Mouse (Mus musculus) liver, embryonic 16.5 days (tissue): ENCODE measurements at regions not wholly inside any gene's neighbourhood (a gene's known extent, or its start where the extent isn't known, plus 50 kb on each side); places are given as distances from the start of the nearest gene placed in this dataset.
"Not testable (repeated sequence)": the region's sequence is repeated elsewhere in the genome, so short reads cannot be mapped to it uniquely, and the experiment has no call there.

ENCODE experiments used
- ATAC-seq: fragments of 200-750 bp; cut with Nextera tagmentation; 2 replicates; pipeline ENCODE4 v1.8.0; 2017; ENCODE audit warnings: low read depth, mild to moderate bottlenecking, moderate number of reproducible peaks, moderate library complexity
- H3K27ac ChIP-seq: fragments of 300-500 bp; sonication (generic); 2 replicates; pipeline ENCODE4 v1.5.1; 2014; ENCODE audit warnings: mild to moderate bottlenecking, low read length
- H3K27me3 ChIP-seq: fragments of 300-500 bp; sonication (generic); 2 replicates; pipeline ENCODE4 v1.6.1; 2014; ENCODE audit warnings: low read depth, low read length, mixed read lengths; ENCODE audit not compliant: control insufficient read depth, insufficient read depth
- H3K36me3 ChIP-seq: fragments of 300-500 bp; sonication (generic); 2 replicates; pipeline ENCODE4 v1.6.1; 2014; ENCODE audit warnings: mild to moderate bottlenecking; ENCODE audit not compliant: control insufficient read depth, insufficient read depth
- H3K4me1 ChIP-seq: fragments of 300-500 bp; sonication (generic); 2 replicates; pipeline ENCODE4 v1.6.1; 2014; ENCODE audit warnings: low read depth, low read length, mixed read lengths; ENCODE audit not compliant: control insufficient read depth
- H3K4me2 ChIP-seq: fragments of 300-500 bp; sonication (generic); 2 replicates; pipeline ENCODE4 v1.6.1; 2014; ENCODE audit warnings: low read depth, low read length, mixed read lengths
- H3K4me3 ChIP-seq: fragments of 300-500 bp; sonication (generic); 2 replicates; pipeline ENCODE4 v1.5.1; 2014; ENCODE audit warnings: low read depth, mild to moderate bottlenecking, low read length
- H3K9ac ChIP-seq: fragments of 300-500 bp; sonication (generic); 2 replicates; pipeline ENCODE4 v1.6.1; 2014; ENCODE audit warnings: low read depth, low read length
- H3K9me3 ChIP-seq: fragments of 300-500 bp; sonication (generic); replicated peaks from 2 replicates; pipeline ENCODE4 v1.6.1; 2016; ENCODE audit warnings: low read length; ENCODE audit not compliant: control insufficient read depth
- WGBS: fragments of 180-500 bp; shearing (Covaris S2); extraction: QIAGEN DNeasy Blood & Tissue Kit; methylation state at CpG from one replicate; pipeline ENCODE4 v1.1.7; 2014; ENCODE audit not compliant: insufficient replicate concordance; 5-methylcytosine and 5-hydroxymethylcytosine counted together

DNA sequence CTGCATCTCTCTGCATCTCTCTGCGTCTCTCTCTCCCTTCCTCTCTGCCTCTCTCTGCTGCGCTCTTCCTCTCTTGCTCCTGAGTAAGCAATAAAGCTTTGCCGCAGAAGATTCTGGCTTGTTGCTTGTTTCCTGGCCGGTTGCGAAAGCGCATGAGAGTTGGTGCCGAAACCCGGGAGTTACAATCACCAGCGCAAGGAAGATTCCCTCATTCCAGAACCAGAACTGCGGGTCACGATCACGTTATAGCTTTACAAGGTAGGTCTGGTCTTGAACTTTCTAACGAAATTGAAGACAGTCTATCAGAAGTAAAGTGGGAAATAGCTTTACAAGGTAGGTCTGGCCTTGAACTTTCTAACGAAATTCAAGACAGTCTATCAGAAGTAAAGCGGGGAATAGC is 217.9 kb upstream of the Ptprz1 start:
- not testable (repeated sequence) for H3K27me3 ChIP-seq, H3K36me3 ChIP-seq
- WGBS, result 77% methylated on average over 14 of the region's 15 CpGs

DNA sequence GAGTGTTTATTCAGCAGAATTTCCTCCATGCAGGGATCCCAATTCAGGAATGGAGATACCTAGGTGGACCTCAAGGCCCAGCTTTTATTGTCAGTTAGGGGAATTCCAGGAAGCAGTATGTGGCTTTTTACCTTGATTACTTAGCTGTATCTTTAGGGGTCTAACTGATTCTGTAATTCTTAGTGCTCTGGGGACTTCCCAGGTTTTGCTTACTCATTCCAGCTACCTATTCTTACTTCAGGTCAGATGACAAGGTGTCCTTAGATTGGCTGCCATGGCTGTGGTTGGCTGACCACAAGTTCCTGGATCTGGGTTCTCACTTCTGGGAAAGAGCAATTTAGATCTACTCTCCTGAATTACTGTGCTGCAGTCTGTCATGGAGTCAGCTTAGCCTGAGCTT is 235.2 kb upstream of the Ptprz1 start:
- ATAC-seq, result no peak
- Histone ChIP-seq H3K27ac (no peak overlapping the region), H3K4me1 (no peaks in the 10 kb centered on the region), H3K36me3 (no peaks in the 10 kb centered on the region), H3K4me3 (no peak overlapping the region), H3K9ac (no peak overlapping the region), H3K4me2 (no peak overlapping the region), H3K27me3 (no peaks in the 10 kb centered on the region), H3K9me3 (no peaks in the 10 kb centered on the region)

More for the DNA sequence above, 217.9 kb upstream of the Ptprz1 start:
- not testable (repeated sequence) for H3K4me3 ChIP-seq, H3K9me3 ChIP-seq, H3K27ac ChIP-seq, H3K9ac ChIP-seq, H3K4me2 ChIP-seq, H3K4me1 ChIP-seq, ATAC-seq

DNA sequence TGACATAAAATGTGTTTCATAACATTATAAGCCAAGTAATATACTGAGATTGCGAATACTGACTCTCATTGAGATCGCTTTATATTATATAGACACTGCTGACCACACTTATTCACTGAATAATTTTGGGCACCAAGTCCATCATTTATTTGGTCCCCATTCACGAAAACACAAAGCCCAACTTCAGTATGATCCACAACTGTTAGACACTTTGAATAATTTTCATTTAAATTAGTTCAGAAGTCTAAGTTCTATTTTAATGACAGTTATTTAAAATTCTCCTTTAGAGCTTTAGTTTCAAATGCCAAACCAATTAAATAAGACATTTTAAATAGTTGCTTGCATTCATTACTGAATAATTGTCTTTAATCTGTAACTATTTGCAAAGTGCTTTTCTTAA is 240.2 kb upstream of the Ptprz1 start:
- Histone ChIP-seq H3K36me3 (no peaks in the 10 kb centered on the region), H3K4me3 (no peak overlapping the region), H3K9me3 (no peaks in the 10 kb centered on the region), H3K27me3 (no peaks in the 10 kb centered on the region), H3K9ac (no peak overlapping the region), H3K4me1 (no peaks in the 10 kb centered on the region), H3K27ac (no peak overlapping the region), H3K4me2 (no peak overlapping the region)
- no peak for ATAC-seq
- 66% methylated on average over 3 of the region's 3 CpGs for WGBS

DNA sequence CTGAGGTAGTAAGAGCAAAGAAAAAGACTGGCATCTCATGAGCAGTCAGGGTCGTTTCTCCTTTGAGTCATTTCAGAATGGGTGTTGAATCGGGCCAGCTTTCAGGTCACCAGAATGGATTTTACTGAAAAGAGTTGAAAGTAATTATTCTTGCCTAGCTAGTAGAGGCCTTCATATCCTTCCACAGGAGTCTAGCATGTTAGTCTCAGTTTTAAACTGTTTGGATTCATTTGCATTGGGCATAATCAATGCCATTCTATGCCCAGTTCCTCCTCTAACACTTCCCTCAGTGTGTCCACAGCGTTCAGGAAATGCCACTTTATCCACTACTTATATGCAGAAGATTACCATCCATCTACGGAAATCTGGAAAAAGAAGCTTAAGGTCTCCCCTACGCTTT is 240.6 kb upstream of the Ptprz1 start:
- H3K4me3 ChIP-seq, result no peak overlapping the region
- no peaks in the 10 kb centered on the region for H3K36me3 ChIP-seq
- no peaks in the 10 kb centered on the region for H3K4me1 ChIP-seq
- H3K9ac ChIP-seq, result no peak overlapping the region
- H3K27ac ChIP-seq, result no peak overlapping the region
- no peaks in the 10 kb centered on the region for H3K27me3 ChIP-seq
- no peaks in the 10 kb centered on the region for H3K9me3 ChIP-seq
- H3K4me2 ChIP-seq, result no peak overlapping the region
- no peak for ATAC-seq
- WGBS, result 57% methylated on average over 5 of the region's 5 CpGs

DNA sequence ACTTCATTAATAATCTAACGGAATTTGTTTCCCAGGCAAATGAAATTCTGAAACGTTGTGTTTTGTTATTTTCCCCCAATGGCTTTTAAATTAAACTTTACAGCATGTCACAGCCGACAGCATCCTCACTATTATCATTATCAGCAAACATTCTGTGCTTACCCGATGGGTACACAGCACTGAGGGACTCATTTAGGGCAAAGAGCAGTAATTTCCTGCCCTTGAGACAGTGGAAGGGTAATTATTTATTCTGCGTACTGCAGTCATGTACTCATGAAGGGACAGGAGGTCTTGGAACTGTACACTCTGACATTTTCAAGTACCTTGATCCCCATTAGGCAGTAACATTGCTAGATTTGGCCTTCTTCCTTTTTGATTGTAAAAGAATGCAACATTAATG is 235.5 kb upstream of the Fam3c start:
- H3K4me2 ChIP-seq, result no peak overlapping the region
- no peak overlapping the region for H3K9ac ChIP-seq
- no peaks in the 10 kb centered on the region for H3K36me3 ChIP-seq
- WGBS, result 46% methylated on average over 5 of the region's 5 CpGs
- ATAC-seq, result no peak
- H3K4me1 ChIP-seq, result no peaks in the 10 kb centered on the region
- no peak overlapping the region for H3K4me3 ChIP-seq
- no peaks in the 10 kb centered on the region for H3K27me3 ChIP-seq
- no peak overlapping the region for H3K27ac ChIP-seq
- no peaks in the 10 kb centered on the region for H3K9me3 ChIP-seq

DNA sequence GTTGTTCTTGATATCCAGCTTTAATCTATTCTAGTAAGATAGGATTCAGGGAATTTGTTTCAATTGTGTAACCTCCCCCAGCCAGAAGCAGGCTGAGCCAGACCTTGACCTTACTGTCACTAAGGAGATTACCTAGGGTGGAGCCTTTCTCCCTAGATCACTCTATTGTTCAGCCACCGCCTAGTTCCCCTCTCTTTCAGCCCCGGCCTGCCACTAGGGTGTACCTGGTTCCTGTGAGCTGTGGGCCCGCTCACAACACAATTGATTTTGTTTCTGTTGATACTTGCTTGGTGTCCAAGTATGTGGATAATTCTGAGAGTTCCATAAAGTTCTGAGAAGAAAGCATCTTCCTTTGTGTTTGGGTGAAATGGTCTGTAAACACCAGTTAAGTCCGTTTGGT is 228.8 kb upstream of the Fam3c start:
- Histone ChIP-seq H3K9ac (no peak overlapping the region), H3K36me3 (no peaks in the 10 kb centered on the region), H3K4me2 (no peak overlapping the region), H3K27ac (no peak overlapping the region), H3K4me1 (no peaks in the 10 kb centered on the region), H3K9me3 (no peaks in the 10 kb centered on the region), H3K27me3 (no peaks in the 10 kb centered on the region), H3K4me3 (no peak overlapping the region)
- no peak for ATAC-seq
- 50% methylated on average over 4 of the region's 4 CpGs for WGBS

DNA sequence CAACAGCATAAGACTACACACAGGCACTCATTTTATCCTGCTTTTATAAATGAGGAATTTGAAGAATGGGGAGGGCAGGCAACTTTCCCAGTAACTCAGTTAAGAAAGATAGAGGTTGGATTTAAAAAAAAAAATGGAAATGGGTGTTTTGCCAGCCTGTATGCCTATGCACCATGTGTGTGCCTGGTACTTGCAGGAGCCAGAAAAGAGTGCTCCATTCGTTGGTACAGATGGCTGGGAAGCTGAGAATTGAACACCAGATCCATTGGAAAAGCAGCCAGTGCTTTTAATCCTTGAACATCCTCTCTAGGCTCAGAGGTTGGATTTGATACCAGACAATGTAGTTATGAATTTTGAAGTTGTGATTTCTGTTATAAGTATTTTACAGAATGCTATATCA is 216.9 kb upstream of the Fam3c start:
- Histone ChIP-seq H3K4me2 (no peak overlapping the region), H3K9ac (no peak overlapping the region), H3K27ac (no peak overlapping the region), H3K4me3 (no peak overlapping the region), H3K27me3 (no peaks in the 10 kb centered on the region), H3K9me3 (no peaks in the 10 kb centered on the region), H3K36me3 (no peaks in the 10 kb centered on the region), H3K4me1 (no peaks in the 10 kb centered on the region)
- WGBS, result 27% methylated on average over 1 of the region's 1 CpGs
- ATAC-seq, result no peak

DNA sequence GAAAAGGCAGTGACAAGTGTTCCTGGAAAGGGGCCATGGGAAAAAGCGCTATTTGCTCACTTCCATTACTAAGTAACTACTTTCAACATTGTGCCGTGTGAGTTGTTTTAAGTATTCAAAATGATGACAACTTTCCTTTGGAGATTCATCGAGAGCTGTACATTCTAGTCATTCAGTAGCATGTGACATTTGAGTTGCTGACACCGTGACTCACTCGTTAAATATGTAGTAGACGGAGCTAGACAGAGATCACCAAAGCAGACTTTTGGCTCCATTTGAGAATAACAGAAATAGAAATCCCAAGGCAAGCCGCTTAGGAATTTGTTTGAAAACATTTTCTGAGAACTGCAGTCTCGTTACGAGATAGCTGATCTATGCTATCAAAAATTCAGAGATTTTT is 211.8 kb upstream of the Fam3c start:
- no peak overlapping the region for H3K9ac ChIP-seq
- no peaks in the 10 kb centered on the region for H3K27me3 ChIP-seq
- H3K4me1 ChIP-seq, result no peaks in the 10 kb centered on the region
- WGBS, result 71% methylated on average over 9 of the region's 9 CpGs
- no peak for ATAC-seq
- no peak overlapping the region for H3K27ac ChIP-seq
- no peaks in the 10 kb centered on the region for H3K9me3 ChIP-seq
- H3K4me2 ChIP-seq, result no peak overlapping the region
- no peaks in the 10 kb centered on the region for H3K36me3 ChIP-seq
- H3K4me3 ChIP-seq, result no peak overlapping the region

DNA sequence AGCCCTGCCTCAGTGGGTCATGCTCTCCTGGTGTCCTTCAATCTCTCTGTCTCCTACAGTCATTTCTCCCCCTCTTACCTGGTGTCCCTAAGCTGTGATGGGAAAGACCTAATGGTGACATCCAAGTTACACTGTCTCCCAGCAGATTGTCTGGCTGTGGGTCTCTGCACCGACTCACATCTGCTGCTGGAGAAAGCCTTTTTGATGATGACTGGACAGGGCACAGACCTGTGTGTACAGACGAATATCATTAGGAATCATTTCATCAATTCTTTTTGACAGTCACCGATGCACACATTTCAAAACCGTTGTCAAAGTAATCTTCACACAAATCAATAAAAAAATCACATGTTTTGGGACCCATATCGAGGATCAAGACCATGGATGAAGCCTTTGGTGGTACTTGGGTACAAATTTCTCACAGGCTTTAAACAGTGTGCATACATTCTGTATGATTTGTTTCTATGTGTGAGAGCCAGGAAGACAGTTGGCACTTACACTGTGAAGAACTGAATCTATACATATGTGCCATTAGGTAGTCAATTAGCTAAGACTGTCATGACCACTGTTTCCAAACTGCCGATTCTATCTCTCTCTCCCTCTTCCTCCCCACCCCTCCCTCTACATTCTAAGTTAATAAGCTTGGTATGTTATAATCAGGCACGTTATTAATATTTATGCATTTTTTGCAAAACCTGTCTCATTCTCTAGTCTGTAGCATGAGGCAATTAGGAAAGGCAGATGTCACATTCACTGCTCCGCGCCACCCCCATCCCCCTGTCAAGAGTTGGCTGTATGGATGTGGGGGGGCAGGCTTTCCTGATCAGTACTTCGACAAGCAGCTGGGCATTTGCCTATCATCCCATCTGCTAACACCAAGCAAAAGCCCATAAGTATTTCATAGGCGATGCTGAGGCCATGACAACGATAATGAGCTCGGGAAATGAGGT is 192.5 kb upstream of the Fam3c start:
- Histone ChIP-seq H3K27me3 (no peaks in the 10 kb centered on the region), H3K9ac (no peak overlapping the region), H3K4me2 (no peak overlapping the region), H3K4me1 (no peaks in the 10 kb centered on the region), H3K4me3 (no peak overlapping the region), H3K27ac (no peak overlapping the region), H3K36me3 (no peaks in the 10 kb centered on the region), H3K9me3 (no peaks in the 10 kb centered on the region)
- 61% methylated on average over 13 of the region's 13 CpGs for WGBS
- no peak for ATAC-seq
